Mouse (Mus musculus): ENCODE results near the gene Rpgrip1l.

Gene Rpgrip1l

DNA sequence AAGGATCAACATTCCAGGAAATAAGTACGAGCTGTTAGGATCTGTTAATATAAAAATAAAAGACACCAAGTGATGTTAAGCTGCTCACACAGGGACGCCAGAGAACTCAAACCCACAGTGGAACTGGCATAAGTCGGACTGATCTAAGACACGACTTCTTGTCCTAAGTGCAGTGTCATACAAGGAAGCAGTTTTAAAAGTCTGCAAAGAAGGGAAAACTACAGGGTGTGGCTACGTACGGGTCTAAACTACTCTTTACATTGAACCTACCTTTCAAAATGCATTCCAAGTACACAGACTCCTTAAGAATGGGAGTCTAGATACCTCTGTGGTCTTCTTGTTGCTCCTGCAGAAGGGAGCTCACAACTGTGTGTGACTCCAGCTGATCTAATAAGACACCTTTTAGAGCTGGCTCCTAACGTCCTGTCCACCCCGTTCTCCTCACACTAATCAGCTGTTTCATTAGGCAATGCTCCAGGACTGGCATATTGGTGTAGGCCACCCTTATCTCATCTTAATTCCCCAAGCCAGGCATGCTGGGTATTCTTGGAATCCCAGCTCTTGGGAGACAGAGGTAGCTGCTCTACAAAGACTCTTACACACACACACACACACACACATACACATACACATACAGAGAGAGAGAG lies 71.1 kb downstream of the Rpgrip1l start:
- ChIA-PET POLR2A (interaction anchor here in 3 of 4 experiments (0.6 to 1.5 kb wide), 4 partner anchors 14 to 1708 kb away, joined by 3 to 4 read pairs (median 3); no protein-coding TSS in a partner anchor), CTCF (interaction anchor here in 1 of 4 experiments (0.6 kb wide), 1 partner anchor 442 kb away, joined by 6 read pairs; no protein-coding TSS in a partner anchor)

DNA sequence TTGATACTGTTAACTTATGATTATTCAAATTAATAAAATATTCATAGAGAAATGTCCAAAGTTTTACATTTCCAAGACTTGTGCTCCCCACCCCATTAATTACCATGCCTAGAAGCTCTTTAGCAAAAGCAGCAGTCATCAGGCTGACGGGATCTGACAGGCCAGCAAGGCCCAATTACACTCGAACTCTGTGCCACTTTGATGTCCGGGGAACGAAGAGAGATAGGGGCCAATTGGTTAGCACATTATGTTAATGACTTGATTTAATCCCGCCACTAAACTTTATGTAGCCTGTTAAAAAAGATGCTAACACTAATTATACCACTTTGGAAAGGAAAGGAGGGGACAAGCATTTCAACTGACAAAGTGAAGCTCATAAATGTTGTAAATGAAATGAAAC lies 71.7 kb downstream of the Rpgrip1l start:
- POLR2A ChIA-PET, result interaction anchor here in 2 of 4 experiments (0.7 to 1.5 kb wide), 2 partner anchors 14 to 65 kb away, joined by 3 to 4 read pairs; no protein-coding TSS in a partner anchor
- CTCF ChIA-PET, result no interaction called here

DNA sequence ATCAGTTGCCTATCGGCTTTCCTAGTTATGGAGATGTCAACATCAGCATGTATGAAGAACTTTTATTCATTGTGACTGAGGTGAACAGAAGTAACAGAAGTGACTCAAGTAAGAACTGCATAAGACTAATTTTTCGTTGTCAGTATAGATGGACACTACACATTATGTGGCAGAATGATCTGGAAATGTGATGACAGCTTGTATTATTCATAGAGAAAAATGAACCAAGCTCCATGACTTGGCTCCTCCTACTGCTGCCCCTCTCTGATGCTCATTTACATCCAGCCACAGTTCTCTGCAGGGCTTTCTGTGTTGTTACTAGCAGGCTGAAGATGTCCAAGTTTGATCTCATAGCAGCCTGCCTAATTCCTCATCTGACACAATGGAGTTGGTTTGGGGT lies 75.9 kb downstream of the Rpgrip1l start:
- CTCF ChIA-PET, result no interaction called here
- POLR2A ChIA-PET, result no interaction called here

DNA sequence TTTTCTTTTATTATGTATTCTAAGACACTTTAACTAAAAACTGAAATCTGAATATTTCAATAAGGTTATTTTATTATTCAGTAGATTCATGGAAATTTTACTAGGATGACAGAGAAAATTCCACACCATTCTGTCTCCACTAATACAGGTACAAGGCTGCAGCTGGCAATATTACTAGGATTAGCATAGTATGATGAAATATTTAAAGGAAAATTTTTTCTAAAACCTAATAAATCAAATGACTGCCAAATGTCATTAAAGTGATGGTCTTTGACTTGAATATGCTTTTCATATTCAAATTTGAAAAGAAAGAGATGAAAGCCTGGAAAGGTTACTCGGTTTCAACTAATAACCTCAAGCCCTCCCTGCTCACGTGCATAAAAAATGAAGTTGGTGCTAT lies 79.0 kb downstream of the Rpgrip1l start:
- ChIA-PET POLR2A (no interaction called here), CTCF (no interaction called here)

DNA sequence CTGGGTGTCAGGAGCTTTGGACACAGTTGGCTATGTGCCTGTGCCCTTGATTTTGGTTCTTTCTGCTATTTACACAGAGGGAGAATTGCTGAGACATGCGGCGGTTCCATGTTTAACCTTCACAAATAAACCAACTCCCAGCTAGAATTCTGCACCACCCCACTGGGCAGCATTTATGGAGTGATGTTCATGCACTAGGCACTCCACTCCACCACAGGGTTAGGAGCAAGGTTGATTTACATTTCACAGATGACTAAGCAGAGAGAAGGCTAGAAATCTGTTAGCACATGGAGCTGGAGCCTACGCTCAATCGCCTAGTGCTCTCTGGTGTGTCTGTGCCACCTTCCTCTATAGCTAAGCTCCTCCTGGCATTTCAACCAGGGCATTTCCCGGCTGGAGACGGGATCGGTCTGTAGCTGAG lies 85.6 kb downstream of the Rpgrip1l start:
- ChIA-PET POLR2A (interaction anchor here in 1 of 4 experiments (0.6 kb wide), 1 partner anchor 9 kb away, joined by 10 read pairs; no protein-coding TSS in a partner anchor), CTCF (no interaction called here)

DNA sequence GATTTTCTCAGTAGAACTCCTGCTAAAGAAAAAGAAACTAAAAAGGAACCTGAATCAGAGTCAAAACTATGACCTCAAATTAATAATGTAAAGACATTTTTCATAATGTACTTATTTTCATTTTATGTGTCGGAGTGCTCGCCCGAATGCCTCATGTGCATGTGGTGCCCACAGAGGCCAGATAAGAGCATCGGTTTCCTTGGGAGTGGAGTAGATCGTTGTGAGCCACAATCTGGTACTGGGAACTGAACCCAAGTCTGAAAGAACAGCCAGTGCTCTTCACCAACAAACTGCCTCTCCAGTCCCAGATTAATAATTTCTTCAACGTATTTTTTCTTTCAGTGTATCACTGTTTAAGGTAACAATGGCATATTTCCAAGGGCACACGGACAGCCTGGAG lies 88.8 kb downstream of the Rpgrip1l start:
- ChIA-PET CTCF (interaction anchor here in 1 of 4 experiments (1.4 kb wide), 1 partner anchor 11 kb away, joined by 4 read pairs; no protein-coding TSS in a partner anchor), POLR2A (no interaction called here)

DNA sequence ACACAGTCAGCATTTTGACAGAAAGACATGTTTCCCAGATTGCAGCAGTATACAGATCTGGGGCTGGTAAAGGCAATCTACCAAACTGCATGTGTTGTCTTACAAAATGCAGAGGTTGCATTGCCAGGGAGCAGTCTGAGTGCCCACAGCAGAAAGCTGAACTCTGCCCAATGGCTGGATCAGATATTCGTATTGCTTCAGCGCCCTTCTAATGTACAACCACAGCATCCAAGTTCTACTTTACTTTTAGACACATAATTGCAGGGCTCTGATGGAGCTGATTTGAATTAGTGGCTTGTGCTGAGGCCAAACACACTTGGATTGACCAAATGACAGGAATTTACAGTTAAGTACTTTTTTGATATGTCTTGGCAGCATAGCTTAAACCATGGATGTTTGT lies 91.2 kb downstream of the Rpgrip1l start:
- POLR2A ChIA-PET, result no interaction called here

DNA sequence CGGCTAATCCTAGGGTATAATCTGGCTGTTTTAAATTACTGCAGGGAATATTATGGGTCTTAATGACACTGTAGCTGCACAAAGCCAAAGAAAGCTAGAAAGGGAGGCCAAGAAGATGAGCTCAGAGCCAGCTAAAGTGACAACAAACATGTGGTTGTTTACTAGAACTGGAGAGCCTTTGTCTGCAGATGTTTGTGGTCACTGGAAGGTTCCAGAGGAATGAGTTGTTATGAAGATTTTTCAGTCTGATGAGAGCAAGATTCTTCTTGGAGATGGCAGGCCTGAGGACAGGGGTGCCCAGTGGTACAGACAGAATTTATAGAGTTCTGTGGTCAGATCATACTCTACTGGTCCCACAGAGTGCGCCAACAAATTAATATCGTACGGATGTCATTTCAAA lies 94.8 kb downstream of the Rpgrip1l start:
- ChIA-PET CTCF (no interaction called here), POLR2A (no interaction called here)

More for the DNA sequence above, 91.2 kb downstream of the Rpgrip1l start:
- CTCF ChIA-PET, result no interaction called here

DNA sequence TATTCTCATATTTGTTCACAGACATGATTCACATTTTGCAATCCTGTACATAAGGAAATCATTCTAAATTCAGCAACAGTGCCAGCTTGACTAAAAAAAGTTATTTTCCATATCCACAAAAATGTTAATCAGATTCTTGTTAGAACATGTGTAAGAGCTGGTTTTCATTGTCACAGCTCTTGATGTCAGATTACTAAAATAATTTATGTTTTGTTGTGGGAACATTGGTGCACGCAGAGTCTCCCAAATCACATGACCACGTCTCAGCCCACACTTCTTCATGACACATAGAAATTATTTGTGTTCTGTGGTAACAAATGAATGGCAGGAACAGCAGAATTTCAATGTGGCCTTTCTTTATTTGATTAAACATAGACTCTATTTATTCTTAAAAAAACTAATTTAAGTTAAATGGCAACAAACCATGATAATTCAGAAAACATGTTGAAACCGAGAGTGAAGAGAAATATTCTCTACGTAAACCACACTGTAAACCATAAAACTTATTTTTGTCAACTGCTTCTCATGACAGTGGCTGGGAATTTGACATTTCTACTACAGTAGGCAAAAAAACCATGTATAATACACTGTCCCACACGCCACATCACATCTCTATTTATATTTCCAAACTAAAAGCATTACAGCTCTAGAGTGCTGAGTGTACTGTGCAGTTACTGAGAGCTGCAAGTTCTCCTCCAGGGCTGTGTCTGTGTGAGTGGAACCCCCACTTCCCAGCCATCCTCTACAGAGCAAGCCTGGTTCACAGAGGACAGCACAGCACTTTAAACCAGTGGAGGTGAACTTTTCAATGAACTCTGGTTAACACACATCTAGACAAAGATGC lies 95.8 kb downstream of the Rpgrip1l start:
- CTCF ChIA-PET, result interaction anchor here in 1 of 4 experiments (0.8 kb wide), 1 partner anchor 108 kb away, joined by 3 read pairs; no protein-coding TSS in a partner anchor
- POLR2A ChIA-PET, result no interaction called here

DNA sequence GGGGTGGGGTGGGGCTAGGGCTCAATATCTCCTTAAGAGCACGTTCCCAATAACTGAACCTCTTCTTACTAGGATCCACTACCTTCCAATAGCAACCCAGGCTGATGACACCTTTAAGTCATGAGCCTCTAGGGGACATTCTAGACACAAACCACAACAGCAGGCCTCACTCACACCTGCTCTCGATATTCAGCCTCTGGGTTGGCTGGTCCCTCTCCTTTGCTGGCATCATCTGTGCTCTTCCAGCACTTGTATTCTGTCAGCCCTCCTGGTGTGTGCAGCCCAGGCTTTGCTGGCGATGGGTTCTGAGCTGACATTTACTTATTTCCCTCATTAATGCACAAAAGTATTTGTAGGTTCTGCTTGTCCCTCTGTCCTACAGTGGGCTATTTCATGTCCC lies 98.8 kb downstream of the Rpgrip1l start:
- POLR2A ChIA-PET, result interaction anchor here in 1 of 4 experiments (0.6 kb wide), 1 partner anchor 299 kb away, joined by 5 read pairs; no protein-coding TSS in a partner anchor

DNA sequence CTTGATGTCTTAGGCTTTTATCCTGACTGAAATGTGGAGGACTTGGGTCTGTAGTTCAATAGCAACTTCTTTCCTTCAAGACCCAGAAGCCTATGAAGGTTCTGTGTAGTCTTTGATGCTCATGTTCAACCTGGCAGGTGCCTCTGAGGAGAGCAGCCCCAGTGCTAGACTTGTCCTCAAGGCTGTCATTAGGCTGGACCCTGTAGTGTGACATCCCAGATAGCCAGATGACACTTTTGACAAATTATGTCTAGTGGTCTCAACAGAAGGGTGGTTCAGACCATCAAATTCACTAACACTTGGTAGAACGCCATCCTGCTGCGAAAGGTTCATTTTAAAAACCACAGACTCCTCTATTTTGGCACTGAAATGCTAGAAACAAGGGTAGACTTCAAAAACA lies 100.1 kb downstream of the Rpgrip1l start:
- POLR2A ChIA-PET, result no interaction called here
- CTCF ChIA-PET, result no interaction called here

More for the DNA sequence above, 98.8 kb downstream of the Rpgrip1l start:
- CTCF ChIA-PET, result interaction anchor here in 1 of 4 experiments (0.7 kb wide), 1 partner anchor 389 kb away, joined by 3 read pairs; no protein-coding TSS in a partner anchor

DNA sequence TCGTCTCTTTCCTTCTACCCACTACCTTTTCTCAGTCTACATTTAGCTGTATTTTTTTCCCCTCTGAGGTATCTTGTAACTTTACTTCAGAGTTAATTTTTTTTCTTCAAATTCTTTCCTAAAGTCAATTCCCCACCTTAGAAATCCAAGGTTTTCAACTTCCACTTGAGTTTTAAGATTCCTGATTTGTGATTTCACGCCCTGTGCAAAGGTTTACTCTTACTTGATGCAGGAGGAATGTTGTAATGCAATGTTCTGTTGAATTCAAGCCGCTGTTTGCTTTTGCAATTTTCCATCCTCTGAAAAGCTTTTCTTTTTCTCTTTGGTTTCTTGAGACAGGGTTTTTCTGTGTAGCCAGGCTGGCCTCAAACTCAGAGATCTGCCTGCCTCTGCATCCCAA lies 103.4 kb downstream of the Rpgrip1l start:
- POLR2A ChIA-PET, result no interaction called here
- CTCF ChIA-PET, result interaction anchor here in 2 of 4 experiments (0.7 to 0.8 kb wide), 2 partner anchors 13 to 15 kb away, joined by 3 to 4 read pairs; no protein-coding TSS in a partner anchor

DNA sequence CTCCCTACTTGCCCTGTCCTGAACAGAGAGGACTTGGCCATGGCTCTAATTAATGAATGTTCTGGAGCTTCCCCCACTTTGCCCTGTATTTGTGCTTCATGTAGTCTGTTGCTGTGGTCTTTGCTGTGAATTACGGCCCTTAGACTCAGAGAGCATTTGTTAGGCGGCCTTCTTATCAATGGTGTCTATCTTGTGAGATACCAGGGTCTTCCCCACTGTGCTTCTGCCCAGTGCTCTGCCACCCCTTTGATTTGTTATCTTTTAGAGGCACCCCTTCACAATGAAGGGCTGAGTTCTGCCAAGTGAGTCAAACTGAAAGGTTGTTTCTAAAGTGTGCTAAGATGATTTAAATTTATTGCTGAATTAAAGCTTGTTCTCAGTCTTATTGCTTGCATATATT lies 105.4 kb downstream of the Rpgrip1l start:
- ChIA-PET POLR2A (interaction anchor here in 1 of 4 experiments (0.6 kb wide), 1 partner anchor 1657 kb away, joined by 5 read pairs; no protein-coding TSS in a partner anchor), CTCF (interaction anchor here in 2 of 4 experiments (1.1 kb wide), 2 partner anchors 11 kb away, joined by 3 read pairs; no protein-coding TSS in a partner anchor)

DNA sequence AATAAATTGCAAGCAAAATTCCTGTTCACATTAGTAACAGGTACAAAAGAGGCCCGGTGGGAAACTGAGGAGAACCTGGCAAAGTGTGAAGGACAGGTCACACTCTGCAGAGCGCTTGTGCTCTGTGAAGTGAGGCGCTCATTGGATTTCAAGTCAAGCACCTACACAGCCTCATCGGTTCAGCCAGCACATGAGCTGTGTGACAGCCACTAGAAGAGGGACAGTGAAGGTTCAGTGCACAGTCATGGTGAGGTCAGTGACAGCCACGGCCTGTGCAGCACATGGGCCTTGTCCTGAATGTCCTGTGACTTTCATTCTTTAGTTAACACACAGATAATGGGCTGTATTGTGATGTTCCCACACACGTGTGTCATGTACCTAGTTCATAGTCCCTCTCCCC lies 107.2 kb downstream of the Rpgrip1l start:
- ChIA-PET POLR2A (no interaction called here), CTCF (interaction anchor here in 2 of 4 experiments (0.6 to 1.1 kb wide), 3 partner anchors 9 to 1657 kb away, joined by 3 to 8 read pairs (median 3); no protein-coding TSS in a partner anchor)

DNA sequence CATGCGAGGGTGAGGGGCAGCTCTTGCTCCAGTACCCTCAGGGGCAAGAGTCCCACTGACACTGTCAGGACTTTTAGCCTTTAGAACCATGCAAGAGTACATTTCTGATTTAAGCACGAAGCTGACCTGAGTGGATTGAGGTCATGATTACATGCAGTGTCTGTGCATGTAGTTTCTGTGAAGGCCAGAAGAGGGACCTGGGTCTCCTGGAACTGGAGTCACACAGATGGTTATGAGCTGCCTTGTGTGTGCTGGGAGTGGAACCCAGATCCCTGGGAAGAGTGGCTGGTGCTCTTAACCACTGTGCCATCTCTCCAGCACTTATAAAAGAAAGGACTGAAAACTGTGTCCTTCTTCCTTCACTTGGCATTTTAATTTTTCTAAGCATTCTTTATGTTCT lies 111.9 kb downstream of the Rpgrip1l start:
- ChIA-PET POLR2A (interaction anchor here in 1 of 4 experiments (1.1 kb wide), 1 partner anchor 10 kb away, joined by 3 read pairs; no protein-coding TSS in a partner anchor), CTCF (interaction anchor here in 2 of 4 experiments (0.6 to 0.8 kb wide), 3 partner anchors 112 to 1274 kb away, joined by 3 to 8 read pairs (median 6); partner anchors contain the start of genes Fto (in 1 of the 2) and Rpgrip1l (in 1 of the 2))

DNA sequence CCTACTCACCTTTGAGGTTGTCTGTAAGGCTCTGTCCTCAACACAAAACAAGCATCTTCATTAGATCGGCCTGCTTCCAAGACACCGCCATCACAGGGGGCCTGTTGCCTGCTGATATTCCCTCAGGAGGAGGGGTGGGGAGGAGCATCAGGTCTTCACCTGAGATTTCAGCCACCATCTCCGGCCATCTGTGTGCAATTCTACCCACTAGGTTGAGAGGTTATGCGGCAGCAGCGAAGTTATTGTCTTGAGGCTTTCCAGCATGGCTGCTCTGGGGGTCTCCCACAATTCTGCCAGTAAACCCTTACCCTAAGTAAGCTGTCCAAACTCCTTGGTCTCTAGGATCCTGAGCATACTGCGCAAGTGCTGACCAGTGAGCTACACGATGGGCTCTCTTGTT lies 113.2 kb downstream of the Rpgrip1l start, which contains the start of gene Aktip:
TSS of gene Aktip (minus strand) at position 101 of the 400 bp plus-strand sequence.
- ChIA-PET POLR2A (interaction anchor here in 1 of 4 experiments (0.6 kb wide), 1 partner anchor 27 kb away, joined by 3 read pairs; no protein-coding TSS in a partner anchor), CTCF (interaction anchor here in 1 of 4 experiments (0.6 kb wide), 1 partner anchor 386 kb away, joined by 3 read pairs; no protein-coding TSS in a partner anchor)

DNA sequence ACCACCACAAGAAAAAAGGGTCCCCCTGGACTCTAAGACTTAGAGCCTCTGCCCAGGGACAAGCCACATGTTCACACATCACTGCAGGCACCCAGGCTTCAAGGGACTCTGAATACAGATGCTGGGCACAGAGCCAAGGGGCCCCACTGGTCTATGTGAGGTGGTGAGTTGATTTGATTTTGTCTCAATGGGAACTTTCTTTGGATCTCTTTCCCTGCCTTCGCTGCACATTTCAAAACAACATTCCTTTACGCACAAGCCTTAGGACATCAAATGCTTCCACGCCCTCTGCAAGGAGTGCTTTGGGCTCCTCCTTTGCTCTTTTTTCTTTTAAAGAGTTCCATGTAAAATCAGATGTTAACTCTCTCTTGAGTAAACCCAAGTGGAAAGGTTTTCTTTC lies 115.0 kb downstream of the Rpgrip1l start:
- ChIA-PET POLR2A (interaction anchor here in 1 of 4 experiments (0.7 kb wide), 1 partner anchor 213 kb away, joined by 5 read pairs; no protein-coding TSS in a partner anchor), CTCF (no interaction called here)

DNA sequence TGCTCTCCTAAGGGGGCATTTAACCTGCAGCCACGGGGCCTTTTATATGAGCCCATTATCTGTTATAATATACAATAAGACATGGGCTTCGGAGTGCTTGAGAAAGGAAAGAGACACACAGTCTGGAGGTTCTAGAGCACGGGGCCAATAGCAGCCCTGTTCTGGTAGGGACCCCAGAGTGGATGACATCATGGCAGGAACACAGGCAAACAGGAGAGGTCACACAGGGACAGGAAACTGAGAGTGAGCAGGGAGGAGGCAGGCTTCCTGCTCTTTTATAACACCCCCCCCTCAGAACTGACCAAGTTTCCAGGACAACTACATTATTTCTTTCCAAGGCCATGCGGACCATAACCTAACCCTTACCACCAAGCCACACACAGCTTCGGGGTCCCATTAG lies 115.8 kb downstream of the Rpgrip1l start:
- ChIA-PET CTCF (interaction anchor here (0.5 to 1.6 kb wide), 16 partner anchors 9 to 334 kb away, joined by 3 to 8 read pairs (median 4); no protein-coding TSS in a partner anchor), POLR2A (interaction anchor here in 3 of 4 experiments (1.0 to 1.5 kb wide), 3 partner anchors 25 to 116 kb away, joined by 3 to 4 read pairs (median 3); no protein-coding TSS in a partner anchor)

DNA sequence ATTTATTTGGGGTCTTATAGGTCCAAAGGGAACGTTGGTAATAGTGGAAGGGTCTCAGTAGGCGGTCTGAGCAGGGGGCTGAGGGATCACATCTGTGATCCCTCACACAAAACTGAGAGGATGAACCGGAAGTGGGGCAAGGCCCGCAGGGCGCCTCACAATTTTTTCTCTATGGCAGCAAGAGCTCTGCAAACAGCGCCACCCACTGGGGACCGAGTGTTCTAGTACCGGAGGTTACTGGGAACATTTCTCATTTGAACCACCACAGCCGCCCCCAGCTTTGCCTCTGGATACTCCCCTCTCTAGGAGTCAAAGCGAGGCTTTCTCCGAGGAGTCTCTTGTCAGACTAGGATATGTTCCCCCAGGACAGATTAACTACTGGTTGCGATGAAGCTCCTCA lies 116.4 kb downstream of the Rpgrip1l start:
- CTCF ChIA-PET, result interaction anchor here (0.7 to 1.6 kb wide), 17 partner anchors 10 to 952 kb away, joined by 3 to 8 read pairs (median 3); no protein-coding TSS in a partner anchor
- POLR2A ChIA-PET, result interaction anchor here in 3 of 4 experiments (1.0 to 1.5 kb wide), 3 partner anchors 24 to 116 kb away, joined by 3 to 4 read pairs (median 3); no protein-coding TSS in a partner anchor
